Mouse (Mus musculus): ENCODE data around the gene Papln.

GRCm38 (mm10) chr12:83719431-83719830, 44.0 kb upstream of the Papln start:
- TF ChIP-seq CTCF (IDR thresholded peaks at IDR 0.05) (no peak), POLR2A (IDR thresholded peaks at IDR 0.05; ENCODE audit: insufficient read depth, low read depth, low read length) (no peak)

All from heart, adult 2 months (tissue).